Mouse (Mus musculus) intestine, embryonic 15.5 days (tissue): ENCODE measurements around the gene Gm20388. TPM values are rescaled to one million over a fixed set of nuclear protein-coding genes. Genes with fewer than 3 reads are reported as not detected.
A peak's percentile ranks its signal among the peaks of the same experiment; 100 is the strongest.

Source experiments
- ATAC-seq: fragments of 200-750 bp; cut with Nextera tagmentation; 2 replicates; pipeline ENCODE4 v1.8.0; 2017; ENCODE audit warnings: moderate TSS enrichment, moderate library complexity
- H3K27ac ChIP-seq: fragments of 300-500 bp; sonication (generic); 2 replicates; pipeline ENCODE4 v1.5.1; 2015; ENCODE audit warnings: mild to moderate bottlenecking, inconsistent platforms
- H3K27me3 ChIP-seq: fragments of 300-500 bp; sonication (generic); replicated peaks from 2 replicates; pipeline ENCODE4 v1.6.1; 2015; ENCODE audit warnings: inconsistent platforms
- H3K36me3 ChIP-seq: fragments of 300-500 bp; sonication (generic); 2 replicates; pipeline ENCODE4 v1.6.1; 2015; ENCODE audit warnings: inconsistent platforms
- H3K4me1 ChIP-seq: fragments of 300-500 bp; sonication (generic); replicated peaks from 2 replicates; pipeline ENCODE4 v1.6.1; 2015; ENCODE audit warnings: inconsistent platforms
- H3K4me2 ChIP-seq: fragments of 300-500 bp; sonication (generic); replicated peaks from 2 replicates; pipeline ENCODE4 v1.6.1; 2015; ENCODE audit warnings: mild to moderate bottlenecking, inconsistent platforms
- H3K4me3 ChIP-seq: fragments of 300-500 bp; sonication (generic); replicated peaks from 2 replicates; pipeline ENCODE4 v1.5.1; 2015; ENCODE audit warnings: inconsistent platforms
- H3K9ac ChIP-seq: fragments of 300-500 bp; sonication (generic); 2 replicates; pipeline ENCODE4 v1.6.1; 2015; ENCODE audit warnings: inconsistent platforms
- H3K9me3 ChIP-seq: fragments of 300-500 bp; sonication (generic); 2 replicates; pipeline ENCODE4 v1.6.1; 2016; ENCODE audit warnings: inconsistent platforms
- WGBS: fragments of 180-500 bp; shearing (Covaris S2); methylation state at CpG from one replicate; pipeline ENCODE4 v1.1.7; 2015; 5-methylcytosine and 5-hydroxymethylcytosine counted together
- polyA plus RNA-seq: library from polyadenylated mRNA; unstranded; fragments of >200 nt; fragmentation: Nextera tagmentation; extraction: Ambion mirVana; gene quantifications from 2 replicates; pipeline ENCODE4 v1.2.1, GENCODE M21; 2015

The Gm20388 gene
- polyA plus RNA-seq, 1 experiment from 2014 or later: not detected

DNA sequence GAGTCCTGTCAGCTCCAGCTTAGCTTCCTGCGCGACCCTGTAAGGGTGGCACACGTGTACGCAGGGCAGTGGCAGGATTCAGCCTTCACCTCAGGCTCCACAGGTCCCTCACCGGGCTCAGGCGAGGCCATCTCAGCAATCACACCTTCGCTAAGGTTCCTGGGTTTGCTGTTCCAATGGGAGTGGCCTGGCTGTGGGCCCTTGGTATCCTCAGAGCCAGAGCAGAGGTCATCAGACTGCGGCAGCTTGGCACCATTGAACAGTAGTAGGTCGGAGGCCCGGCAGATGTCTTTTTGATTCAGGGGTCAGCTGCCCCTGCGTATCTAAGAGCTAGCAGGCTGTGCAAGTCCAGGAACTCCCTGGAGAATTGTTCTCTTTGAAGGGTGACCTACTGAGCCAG lies 482.4 kb downstream of the Gm20388 start:
- Histone ChIP-seq H3K36me3 (no peaks in the 10 kb centered on the region), H3K9ac (no peak overlapping the region), H3K4me2 (no peak overlapping the region), H3K4me3 (no peak overlapping the region), H3K9me3 (no peaks in the 10 kb centered on the region), H3K4me1 (peaks cover 17% of the 10 kb centered on the region), H3K27me3 (peaks cover 4% of the 10 kb centered on the region; the same call in 1 of the 2 replicates), H3K27ac (no peak overlapping the region)
- no peak for ATAC-seq
- 77% methylated on average over 11 of the region's 11 CpGs for WGBS

DNA sequence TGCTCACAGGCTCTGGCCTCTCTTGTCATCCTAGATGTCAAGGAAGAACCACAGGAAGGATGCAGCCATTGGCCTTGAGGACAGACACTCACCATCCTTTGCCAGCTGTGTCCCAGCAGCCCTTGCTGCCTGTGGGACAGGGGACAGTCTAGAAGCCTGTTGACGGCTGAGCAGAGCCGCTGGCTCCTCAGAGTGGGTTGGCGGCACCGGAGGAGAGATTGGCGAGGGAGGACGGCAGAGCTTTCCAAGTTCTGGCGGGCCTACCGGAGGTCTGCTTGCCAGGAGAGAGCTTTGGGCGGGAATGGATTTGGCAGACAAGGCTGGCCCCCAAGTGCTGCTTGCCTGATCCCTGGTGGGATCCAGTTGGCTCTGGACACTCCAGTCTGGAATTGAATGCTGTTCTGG lies 483.2 kb downstream of the Gm20388 start:
- no peak overlapping the region for H3K4me3 ChIP-seq
- ATAC-seq: no peak
- H3K9me3 ChIP-seq: no peaks in the 10 kb centered on the region
- peaks cover 4% of the 10 kb centered on the region; the same call in 1 of the 2 replicates for H3K27me3 ChIP-seq
- H3K27ac ChIP-seq: no peak overlapping the region
- H3K4me1 ChIP-seq: peaks cover 19% of the 10 kb centered on the region
- H3K4me2 ChIP-seq: no peak overlapping the region
- no peak overlapping the region for H3K9ac ChIP-seq
- H3K36me3 ChIP-seq: no peaks in the 10 kb centered on the region
- 83% methylated on average over 9 of the region's 9 CpGs for WGBS

DNA sequence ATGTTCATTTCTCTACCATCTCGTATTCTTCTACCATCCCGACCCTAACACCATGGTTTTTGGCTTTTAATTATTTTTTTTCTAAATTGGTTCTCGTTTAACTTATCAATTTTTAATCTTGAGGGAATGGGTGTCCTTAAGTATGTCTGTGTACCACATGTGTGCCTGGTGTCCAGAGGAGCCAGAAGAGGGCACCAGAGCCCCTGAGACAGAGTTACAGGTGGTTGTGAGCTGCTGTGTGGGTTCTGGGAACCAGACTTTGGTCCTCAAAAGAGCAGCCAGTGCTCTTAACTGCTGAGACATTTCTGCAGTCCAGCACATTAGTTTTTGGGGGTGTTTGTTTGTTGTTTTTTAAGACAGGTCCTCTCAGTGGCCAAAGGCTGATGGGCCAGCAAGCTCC lies 485.3 kb downstream of the Gm20388 start:
- Histone ChIP-seq H3K27me3 (peaks cover 4% of the 10 kb centered on the region), H3K36me3 (no peaks in the 10 kb centered on the region), H3K4me2 (no peak overlapping the region), H3K27ac (no peak overlapping the region), H3K9me3 (no peaks in the 10 kb centered on the region), H3K4me1 (peaks cover 29% of the 10 kb centered on the region), H3K9ac (no peak overlapping the region), H3K4me3 (no peak overlapping the region)
- no peak for ATAC-seq
- 98% methylated on average over 3 of the region's 3 CpGs for WGBS

DNA sequence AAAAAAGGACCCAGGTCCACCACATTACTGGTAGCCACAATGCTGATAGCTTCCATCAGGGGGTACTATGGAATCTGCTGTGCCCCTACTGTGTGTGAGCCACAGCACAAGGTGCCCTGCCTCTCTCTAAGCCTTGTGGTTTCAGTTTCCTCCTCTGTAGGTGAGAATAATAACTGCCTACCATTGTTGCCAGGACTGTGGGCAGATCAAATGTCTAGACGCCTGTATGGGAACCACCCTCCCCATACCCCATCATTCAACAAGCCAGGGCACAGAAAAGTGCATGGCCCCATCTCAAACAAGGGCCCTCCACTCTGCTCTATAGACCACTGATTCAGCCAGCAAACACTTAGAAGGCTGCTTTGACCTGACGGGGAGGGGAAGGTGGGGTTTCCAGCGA lies 486.1 kb downstream of the Gm20388 start:
- Histone ChIP-seq H3K4me3 (no peak overlapping the region), H3K9me3 (no peaks in the 10 kb centered on the region), H3K36me3 (no peaks in the 10 kb centered on the region), H3K4me1 (peaks cover 28% of the 10 kb centered on the region), H3K27ac (no peak overlapping the region), H3K9ac (no peak overlapping the region), H3K4me2 (no peak overlapping the region), H3K27me3 (peaks cover 4% of the 10 kb centered on the region)
- WGBS: 66% methylated on average over 3 of the region's 3 CpGs
- no peak for ATAC-seq

DNA sequence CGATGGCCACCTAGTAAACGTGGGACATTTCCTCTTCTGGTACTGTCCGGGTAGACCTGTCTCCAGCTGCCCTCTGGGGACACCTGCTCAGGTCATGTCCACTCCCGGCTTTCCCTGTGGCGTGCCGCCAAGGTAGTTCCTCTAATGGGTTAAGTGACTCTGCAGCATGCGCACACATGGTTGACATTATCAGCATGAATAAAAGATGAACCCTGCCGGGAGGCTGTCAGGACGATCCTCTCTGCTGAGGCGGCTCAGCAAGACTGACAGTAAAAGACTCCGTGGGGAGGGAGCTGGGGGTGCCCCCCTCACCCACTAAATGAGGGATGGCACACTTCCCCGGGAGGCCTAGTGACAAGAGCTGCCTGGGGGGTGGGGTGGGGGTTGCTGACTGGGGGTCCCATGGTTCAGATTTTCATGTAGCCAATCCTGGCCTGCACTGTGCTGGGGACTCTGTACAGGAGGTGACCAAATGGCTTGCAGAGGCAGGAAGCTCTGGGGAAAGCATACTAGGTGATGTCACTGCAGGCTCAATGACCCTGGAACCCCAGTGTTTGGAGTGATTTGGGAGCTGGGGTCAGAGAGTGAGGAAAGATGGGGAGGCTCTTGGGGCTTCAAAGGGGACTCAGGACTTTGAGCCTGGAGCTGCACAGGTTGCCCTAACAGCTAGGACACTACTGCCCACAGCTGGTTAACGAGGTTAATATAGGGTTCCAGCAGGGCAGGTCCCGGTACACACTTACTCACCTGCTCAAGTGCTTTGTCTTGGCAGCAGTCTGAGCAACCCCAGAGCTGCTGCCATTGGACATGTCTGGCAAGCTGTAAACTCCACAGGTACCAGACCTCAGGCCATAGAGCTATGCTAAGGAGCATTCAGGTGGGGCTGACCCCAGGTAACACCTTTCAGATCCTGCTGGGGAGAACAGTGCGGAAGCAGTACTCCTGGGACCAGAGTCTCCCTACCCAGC lies 487.1 kb downstream of the Gm20388 start:
- H3K27me3 ChIP-seq: peaks cover 4% of the 10 kb centered on the region
- H3K27ac ChIP-seq: no peak overlapping the region
- H3K36me3 ChIP-seq: no peaks in the 10 kb centered on the region
- no peaks in the 10 kb centered on the region for H3K9me3 ChIP-seq
- H3K4me1 ChIP-seq: peaks cover 19% of the 10 kb centered on the region
- ATAC-seq: no peak
- H3K4me3 ChIP-seq: no peak overlapping the region
- whole genome bisulfite sequencing: 66% methylated on average over 15 of the region's 15 CpGs
- no peak overlapping the region for H3K4me2 ChIP-seq
- H3K9ac ChIP-seq: no peak overlapping the region

DNA sequence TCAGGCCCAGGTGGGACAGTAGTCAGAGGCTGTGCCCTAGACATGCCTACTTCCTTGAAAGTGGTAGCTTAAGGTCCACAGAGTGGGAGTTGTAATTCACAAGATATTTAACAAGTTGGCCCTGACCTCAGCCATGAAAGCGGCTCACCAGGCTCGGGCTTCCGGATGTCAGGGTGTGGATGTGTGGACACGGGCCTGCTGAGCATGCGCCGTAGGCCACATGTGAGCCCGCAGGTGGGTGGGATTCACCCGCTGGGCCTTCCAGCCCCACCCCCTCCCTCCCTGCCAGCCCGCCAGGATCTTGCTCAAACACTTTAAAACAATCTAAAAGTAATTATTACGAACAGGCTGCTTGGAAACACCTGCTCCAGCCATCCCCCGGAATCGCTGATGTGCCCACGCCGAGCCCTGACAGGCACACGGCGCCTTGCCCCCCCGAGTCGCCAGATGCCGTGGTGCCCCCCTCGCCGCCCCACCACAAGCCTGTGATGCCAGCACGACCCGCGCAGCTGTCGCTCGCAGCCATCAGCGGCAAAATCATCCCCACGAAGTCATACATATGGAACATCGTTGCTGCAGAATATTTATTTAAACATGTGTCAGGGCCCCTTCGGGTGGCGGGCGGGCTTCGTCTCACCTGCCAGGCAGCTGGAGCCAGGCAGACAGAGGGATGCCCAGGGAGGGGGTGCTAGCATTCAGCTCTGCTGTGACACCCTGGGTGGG lies 488.7 kb downstream of the Gm20388 start:
- 27% methylated on average over 33 of the region's 33 CpGs for WGBS
- Histone ChIP-seq H3K27me3 (peaks cover 4% of the 10 kb centered on the region), H3K4me2 (peak overlapping the region; percentile 48), H3K4me1 (peaks cover 11% of the 10 kb centered on the region), H3K9me3 (no peaks in the 10 kb centered on the region), H3K9ac (no peak overlapping the region), H3K36me3 (no peaks in the 10 kb centered on the region), H3K27ac (no peak overlapping the region), H3K4me3 (no peak overlapping the region)
- peak; percentile 42; the same call in 1 of the 2 replicates for ATAC-seq

DNA sequence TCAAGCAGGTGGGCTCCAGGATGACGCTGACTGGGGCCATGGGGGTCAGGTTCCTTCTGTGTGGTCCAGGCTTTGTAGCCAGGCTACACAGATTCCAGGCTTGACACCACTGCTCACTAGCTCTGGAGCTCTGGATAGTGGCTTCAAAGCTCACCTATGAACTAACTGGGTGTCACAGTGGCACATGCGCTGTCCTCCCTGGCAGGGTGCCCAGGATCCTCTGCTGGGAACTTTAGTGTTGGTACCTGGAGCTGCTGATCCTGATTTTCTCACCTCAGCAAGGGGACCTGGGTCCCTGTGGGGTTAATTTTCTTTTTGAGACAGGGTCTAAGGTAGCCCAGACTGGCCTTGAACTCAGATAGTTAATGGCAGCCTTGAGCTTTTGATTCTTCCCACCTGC lies 490.6 kb downstream of the Gm20388 start:
- no peaks in the 10 kb centered on the region for H3K36me3 ChIP-seq
- H3K9me3 ChIP-seq: no peaks in the 10 kb centered on the region
- no peak overlapping the region for H3K4me3 ChIP-seq
- no peak overlapping the region for H3K4me2 ChIP-seq
- no peak overlapping the region for H3K9ac ChIP-seq
- H3K27ac ChIP-seq: no peak overlapping the region
- ATAC-seq: no peak
- peaks cover 4% of the 10 kb centered on the region for H3K27me3 ChIP-seq
- 66% methylated on average over 2 of the region's 2 CpGs for WGBS
- H3K4me1 ChIP-seq: peaks cover 11% of the 10 kb centered on the region

DNA sequence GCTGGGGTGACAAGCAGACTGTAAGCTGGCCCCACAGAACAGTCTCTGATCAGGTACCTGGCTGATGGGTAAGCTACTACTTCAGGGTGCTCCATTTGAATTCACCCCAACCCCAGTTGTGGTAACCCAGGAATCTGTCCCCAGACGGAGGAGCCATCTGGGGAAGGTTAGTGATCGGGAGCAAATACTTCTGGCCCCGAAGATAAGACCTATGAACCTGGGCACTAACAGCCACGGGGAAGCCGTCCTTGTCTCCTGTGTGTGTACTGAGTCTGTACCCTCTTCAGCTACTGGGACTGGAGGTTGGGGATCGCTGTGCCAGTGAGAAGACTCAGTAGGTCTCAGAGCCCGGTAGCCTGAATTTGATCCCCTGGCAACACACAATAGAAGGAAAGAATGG lies 491.1 kb downstream of the Gm20388 start:
- Histone ChIP-seq H3K4me2 (no peak overlapping the region), H3K4me1 (peaks cover 14% of the 10 kb centered on the region), H3K9ac (no peak overlapping the region), H3K27ac (no peak overlapping the region), H3K27me3 (peaks cover 4% of the 10 kb centered on the region), H3K9me3 (no peaks in the 10 kb centered on the region), H3K4me3 (no peak overlapping the region), H3K36me3 (no peaks in the 10 kb centered on the region)
- no peak for ATAC-seq
- WGBS: 80% methylated on average over 7 of the region's 7 CpGs

DNA sequence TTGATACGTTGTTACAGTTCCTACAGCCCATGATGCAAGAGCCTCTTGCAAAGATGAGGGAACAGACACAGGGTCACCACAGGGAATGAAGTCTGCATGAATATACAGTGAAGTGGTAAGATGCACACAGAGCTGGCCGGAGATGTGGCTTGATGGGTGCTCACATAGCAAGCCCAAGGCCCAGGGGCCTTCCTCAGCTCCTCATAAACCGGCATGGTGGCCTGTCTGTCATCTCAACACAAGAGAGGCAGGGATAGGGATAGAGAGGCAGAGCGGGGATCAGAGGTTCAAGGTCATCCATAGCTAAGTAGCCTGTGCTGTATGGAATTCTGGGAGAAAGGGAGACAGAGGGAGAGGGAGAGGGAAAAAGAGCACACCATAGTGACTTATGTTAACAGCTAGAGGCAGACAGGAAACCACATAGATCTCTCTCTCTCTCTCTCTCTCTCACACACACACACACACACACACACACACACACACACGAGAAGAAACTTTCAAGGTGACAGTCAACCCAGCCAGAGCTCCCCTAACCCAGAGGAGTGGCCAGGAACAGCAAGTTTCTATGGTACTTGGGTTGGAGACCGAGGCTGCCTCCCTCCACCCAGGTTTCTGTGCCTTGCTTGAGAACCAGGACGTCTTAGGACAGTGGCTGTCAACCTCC lies 493.1 kb downstream of the Gm20388 start:
- no peaks in the 10 kb centered on the region for H3K36me3 ChIP-seq
- no peaks in the 10 kb centered on the region for H3K9me3 ChIP-seq
- no peak overlapping the region for H3K27ac ChIP-seq
- H3K4me3 ChIP-seq: no peak overlapping the region
- H3K4me1 ChIP-seq: peaks cover 34% of the 10 kb centered on the region
- H3K4me2 ChIP-seq: no peak overlapping the region
- H3K9ac ChIP-seq: no peak overlapping the region
- no peaks in the 10 kb centered on the region; the same call in 1 of the 2 replicates for H3K27me3 ChIP-seq
- 75% methylated on average over 7 of the region's 7 CpGs for WGBS
- no peak for ATAC-seq

DNA sequence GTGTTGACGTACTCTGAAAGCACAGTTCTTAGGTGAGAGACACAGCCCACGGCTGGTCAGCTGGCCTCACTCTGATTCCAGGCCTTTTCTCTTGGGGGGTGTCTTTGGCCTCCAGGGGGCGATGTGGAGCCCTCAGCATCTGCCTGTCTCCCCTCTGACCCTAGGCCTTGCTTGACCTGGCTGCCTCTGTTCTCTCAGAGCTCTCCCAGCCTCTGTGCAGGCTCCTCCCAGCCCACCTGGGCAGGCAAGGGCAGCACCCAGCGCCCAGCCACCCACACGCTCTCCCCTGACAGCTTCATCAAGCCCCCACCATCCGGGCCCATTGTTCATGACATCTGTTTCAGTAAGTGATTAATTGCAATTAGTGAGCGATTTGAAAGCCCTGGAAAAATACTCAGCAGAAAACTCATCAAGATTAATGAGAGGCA lies 494.0 kb downstream of the Gm20388 start:
- ATAC-seq: no peak
- WGBS: 57% methylated on average over 7 of the region's 7 CpGs
- no peaks in the 10 kb centered on the region for H3K9me3 ChIP-seq

DNA sequence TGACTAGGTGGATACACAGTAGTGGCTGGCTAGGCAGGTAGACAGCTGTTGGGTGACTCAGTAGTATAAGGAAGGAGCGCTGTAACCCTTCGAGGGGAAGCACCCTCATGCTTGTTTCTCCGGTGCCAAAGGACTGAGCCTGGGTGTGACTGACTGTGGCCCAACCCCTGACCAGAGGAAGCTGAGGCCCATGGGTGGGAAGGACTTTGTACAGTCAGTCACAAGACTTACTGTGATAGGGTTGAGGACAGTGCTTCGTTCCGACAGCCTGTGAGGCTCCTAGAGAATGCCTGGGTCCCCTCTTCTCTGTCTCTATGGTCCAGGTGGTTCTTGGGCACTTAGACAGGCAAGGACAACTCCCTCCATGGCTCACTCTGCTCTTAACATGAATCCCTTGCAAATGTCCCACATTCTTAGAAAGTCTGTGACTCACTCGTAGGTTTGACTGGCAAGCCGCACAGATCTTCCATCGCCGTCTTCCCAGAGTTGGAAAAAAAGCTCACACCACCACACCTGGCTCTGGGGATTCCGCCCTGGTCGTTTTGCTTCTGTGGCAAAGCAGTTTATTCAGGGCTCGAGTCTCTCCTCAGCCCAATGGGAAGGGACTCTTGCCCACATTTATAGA lies 495.5 kb downstream of the Gm20388 start:
- peak; percentile 83 for ATAC-seq
- Histone ChIP-seq H3K4me3 (no peak overlapping the region), H3K4me2 (no peak overlapping the region), H3K27ac (peak overlapping the region; percentile 55; the same call in 1 of the 2 replicates), H3K9me3 (no peaks in the 10 kb centered on the region), H3K27me3 (no peaks in the 10 kb centered on the region), H3K4me1 (peaks cover 43% of the 10 kb centered on the region), H3K36me3 (no peaks in the 10 kb centered on the region), H3K9ac (no peak overlapping the region)
- WGBS: 72% methylated on average over 12 of the region's 12 CpGs

More for the DNA sequence above, 494.0 kb downstream of the Gm20388 start:
- Histone ChIP-seq H3K9ac (no peak overlapping the region), H3K4me2 (no peak overlapping the region), H3K4me1 (peaks cover 34% of the 10 kb centered on the region), H3K27ac (no peak overlapping the region), H3K36me3 (no peaks in the 10 kb centered on the region), H3K27me3 (no peaks in the 10 kb centered on the region; the same call in 1 of the 2 replicates), H3K4me3 (no peak overlapping the region)
